Mouse (Mus musculus) cerebellum, adult 9-10 months (tissue): ENCODE results near the gene Mrps6.

ENCODE experiments used
- DNase-seq: peaks from one replicate; pipeline ENCODE4 v3.0.0; 2022

Gene Mrps6

DNA sequence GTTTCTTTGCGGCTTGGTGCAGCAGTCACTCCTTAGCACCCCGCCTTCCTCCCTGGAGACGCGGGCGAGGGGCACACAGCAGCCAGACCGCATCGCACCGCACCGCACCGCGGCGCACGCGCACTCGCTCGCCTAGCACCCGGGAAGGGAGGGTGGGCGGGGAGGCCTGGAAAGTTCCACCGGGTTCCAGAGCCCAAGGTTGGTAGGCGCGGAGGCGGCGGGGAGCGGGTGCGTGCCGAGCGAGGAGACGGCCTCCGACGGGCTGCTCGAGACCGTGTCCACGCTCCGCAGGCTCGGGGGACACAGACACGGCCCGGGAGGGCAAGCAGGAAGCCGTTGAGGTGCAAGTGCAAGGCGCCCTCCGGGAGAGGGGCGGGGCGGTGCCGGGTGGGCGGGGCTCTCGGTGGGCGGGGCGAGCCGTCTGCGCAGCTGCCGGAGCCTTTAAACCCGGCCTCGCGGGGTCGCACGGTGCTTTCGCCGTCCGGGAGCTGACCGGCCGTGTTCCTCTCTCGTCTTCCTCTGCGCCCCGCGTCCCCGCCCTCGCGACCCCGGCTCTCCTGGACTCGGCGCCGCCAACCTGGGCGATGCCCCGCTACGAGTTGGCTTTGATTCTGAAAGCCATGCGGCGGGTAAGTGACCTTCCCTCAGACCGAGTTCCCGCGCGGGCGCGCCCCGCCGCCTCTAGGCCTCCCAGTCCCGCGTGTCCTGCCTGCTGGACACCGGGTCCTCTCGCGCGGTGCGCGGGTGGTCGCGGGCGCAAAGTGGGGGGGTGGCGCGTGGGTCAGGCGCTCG, at the start of gene Mrps6, which contains the start of the genes Gm49711 and Slc5a3:
Mrps6 (plus strand) TSS at position 419 of the 792 bp plus-strand sequence.
Gm49711 (plus strand) TSS at position 465 of the 792 bp plus-strand sequence.
Slc5a3 (plus strand) TSS at position 471 of the 792 bp plus-strand sequence.
- DNase-seq, result peak; percentile 88

DNA sequence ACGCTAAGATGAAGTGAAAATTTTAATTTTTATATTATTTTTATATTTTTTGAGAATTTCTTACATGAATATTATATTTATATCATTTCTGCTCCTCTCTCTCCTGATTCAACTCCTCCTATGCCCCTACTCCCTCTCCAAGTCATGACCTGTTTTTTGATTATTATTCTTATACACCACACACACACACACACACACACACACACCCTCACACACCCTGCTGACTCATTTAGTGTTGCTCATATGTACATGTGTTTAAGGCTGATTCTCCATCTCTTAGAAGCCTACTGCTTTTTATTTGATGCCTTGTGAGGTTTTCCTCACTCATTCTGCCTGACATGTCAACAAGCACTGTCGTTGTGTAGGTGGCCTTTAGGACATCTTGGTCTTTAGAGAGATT, 48.5 kb upstream of the Mrps6 start:
- DNase-seq, result no peak

- no peak for DNase-seq
These were observed 41.3 kb upstream of the Mrps6 start for GRCm38 (mm10) chr16:92016792-92017191.

DNA sequence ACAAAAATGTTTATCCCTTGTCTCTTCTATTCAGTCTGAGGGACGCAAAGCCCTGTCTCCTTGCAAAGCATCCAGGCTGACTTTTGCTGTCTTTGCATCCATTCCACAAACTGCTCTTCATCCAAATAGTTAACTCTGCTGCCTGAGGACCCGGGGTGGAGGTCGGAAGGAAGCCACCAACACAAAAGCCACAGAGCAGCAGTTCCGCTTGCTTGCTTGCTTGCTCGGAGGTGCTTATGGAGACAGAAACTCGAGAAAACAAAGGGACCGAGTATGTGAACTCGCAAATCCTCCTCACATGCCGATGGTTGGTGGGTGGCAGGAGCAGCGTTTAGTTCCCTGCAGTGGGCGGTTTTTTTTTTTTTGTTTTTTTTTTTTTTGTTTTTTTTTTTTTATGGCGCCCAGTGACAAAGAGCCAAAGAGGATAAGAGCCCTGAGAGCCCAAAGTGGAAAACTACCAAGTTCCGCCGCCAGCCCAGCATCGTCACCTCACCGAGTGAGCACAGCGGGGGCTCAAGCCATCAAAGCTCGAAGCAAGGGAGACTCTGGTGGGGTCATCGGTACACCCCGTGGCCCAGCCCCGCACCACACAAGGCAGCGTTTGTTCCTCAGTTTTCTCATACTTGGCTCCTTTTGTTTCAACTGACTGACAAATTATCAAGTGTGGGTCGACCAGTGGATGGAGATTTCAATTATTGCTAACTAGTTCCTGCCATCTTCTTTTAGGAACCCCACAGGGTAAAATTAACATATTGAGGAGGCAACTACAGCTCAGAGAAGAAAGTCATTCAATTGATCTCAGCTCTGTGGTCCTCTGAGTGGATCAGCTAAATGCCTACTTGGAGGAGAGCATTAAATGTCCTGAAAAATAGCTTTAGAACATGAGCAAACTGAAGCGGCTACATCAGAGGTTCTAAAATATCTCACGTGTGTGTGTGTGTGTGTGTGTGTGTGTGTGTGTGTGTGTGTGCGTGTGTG, 38.6 kb upstream of the Mrps6 start:
- peak; percentile 8 for DNase-seq

GRCm38 (mm10) chr16:92021656-92022400, 36.2 kb upstream of the Mrps6 start:
- no peak for DNase-seq

DNA sequence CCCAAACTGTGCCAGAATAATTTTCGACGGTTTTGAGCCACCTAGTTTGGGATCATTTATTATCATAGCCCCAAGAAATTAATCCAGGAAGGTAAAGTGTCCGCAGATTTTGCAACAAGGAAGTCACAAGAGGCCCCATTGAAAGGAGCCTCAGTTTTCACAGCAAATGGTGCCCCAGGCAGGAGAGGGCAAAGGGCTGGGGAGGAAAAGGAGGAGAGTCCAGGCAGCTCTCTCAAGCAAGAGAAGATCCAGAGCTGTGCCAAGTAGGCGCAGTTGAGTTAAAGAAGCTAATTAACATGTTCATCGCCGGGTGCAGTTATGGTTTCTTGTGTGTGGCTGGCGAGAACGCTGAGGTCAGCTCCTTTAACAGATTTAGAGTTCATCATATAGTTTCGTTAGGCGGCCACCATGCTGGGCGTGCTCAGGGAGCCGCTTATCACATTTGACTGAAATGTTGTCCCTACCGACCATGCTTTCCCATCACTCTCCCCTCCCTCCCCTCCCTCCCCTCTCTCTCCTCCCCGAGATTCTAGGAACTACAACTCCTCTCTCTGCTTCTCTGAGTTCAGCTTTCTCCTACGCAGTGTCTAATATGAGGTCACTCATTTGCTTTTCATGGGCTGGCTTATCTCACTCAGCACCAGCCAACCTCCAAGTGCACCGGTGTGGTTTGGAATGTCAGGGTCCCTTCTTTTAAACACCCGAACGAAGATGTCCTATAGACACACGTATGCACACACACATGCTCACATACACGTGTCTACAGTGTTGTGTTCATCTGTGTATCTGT, 35.4 kb upstream of the Mrps6 start:
- DNase-seq, result no peak

- no peak for DNase-seq
These were observed 24.8 kb upstream of the Mrps6 start for GRCm38 (mm10) chr16:92033286-92033685.

GRCm38 (mm10) chr16:92034676-92035075, 23.4 kb upstream of the Mrps6 start:
- DNase-seq, result no peak

- no peak for DNase-seq
These were observed 21.4 kb upstream of the Mrps6 start for GRCm38 (mm10) chr16:92036701-92037100.

- no peak for DNase-seq
These were observed 20.0 kb upstream of the Mrps6 start for GRCm38 (mm10) chr16:92037891-92038607.

GRCm38 (mm10) chr16:92039421-92039820, 18.6 kb upstream of the Mrps6 start:
- no peak for DNase-seq

GRCm38 (mm10) chr16:92039966-92040365, 18.1 kb upstream of the Mrps6 start:
- no peak for DNase-seq

DNA sequence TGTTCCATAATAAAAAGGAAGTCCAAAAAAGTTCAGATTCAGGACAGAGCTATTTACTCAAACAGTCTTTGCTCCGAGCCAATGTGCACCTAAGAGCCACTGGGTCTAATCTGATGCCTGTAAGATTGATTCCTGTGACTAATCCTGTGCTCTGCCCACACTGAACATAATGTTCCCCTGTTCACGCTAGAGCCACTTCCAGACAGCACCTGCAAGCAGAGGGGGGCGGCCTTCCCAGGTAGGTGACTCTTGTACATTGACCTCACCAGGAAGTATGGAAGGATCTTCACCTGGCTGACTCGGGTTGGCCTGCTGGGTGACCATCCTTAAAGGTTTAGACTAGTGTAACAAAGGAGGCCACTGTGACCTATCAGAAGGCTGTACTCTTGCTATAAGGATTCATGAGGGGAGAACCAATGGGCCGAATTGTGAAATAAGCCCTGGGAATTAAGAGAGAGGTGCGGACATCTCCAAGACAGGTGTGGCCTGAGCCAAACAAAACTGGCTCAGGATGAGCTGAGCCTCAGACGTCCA, 6.2 kb upstream of the Mrps6 start:
- DNase-seq, result no peak

- no peak for DNase-seq
These were observed 5.5 kb upstream of the Mrps6 start for GRCm38 (mm10) chr16:92052569-92052968.

DNA sequence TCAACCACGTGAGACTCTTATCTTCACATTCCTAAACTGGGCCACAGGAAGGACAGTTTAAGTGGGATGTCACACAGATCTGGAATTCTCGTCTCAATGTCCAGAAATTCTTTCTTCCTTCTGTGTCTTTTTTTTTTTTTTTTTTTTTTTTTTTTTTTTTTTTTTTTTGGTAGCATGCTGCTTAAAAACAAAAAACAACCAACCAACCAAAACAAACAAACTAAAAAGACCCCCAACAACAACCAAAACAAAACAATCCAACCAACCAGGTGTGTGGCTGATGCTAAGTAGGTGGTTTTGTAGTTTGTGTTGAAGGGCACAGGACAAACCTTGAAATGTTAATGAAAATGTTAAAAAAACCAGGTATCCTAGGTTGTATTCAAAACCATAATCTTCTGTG, 1.4 kb upstream of the Mrps6 start:
- DNase-seq, result no peak

GRCm38 (mm10) chr16:92057456-92057851, 616 bp upstream of the Mrps6 start:
- no peak for DNase-seq

DNA sequence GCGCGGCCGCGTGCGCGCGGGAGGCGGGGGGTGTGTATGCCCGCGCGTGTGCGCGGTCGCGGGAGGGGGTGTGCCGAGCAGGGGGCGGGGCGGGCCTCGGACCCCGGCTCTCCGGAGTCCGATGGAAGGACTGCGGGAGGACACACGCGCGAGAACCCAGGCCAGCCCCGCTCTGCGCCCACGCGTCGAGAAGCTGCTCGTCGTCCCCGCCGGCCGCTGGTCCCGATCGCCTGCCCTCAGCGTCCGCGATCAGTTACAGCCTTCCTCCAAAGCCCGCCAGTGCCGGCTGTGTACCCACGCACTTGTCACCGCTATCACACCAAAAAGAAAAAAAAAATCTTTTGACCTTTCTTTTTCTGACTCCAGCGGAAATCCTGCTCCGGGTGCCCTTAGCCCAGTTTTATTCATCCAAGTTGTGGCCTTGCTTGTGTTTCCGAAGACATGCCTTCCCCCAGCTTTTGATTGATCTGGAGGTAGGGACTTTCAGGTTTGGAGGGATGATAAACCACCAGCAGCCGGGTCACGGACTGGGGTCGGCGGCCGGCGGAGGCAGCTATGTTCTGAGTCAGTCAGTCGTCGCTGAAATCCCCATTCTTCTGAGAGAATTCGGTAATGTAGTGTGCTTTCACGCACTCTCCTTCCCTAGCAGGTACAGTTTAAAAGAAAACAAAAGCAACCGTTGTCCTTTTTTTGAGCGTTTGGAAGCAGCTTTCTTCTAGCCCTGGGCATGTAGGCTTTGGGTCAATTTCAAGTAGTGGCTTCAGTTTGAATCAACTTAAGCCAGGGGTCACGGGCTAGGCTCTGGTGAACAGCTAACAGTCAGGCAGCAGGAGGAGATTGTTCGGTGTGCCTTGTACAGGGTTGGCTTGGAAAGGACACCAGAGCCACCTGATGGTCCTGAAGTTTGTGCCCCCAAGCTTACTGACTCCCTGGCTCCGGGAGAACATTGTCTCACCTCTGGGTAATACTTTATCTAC, 862 bp downstream of the Mrps6 start:
- DNase-seq, result no peak

GRCm38 (mm10) chr16:92060213-92060612, 2.1 kb downstream of the Mrps6 start:
- DNase-seq, result no peak

DNA sequence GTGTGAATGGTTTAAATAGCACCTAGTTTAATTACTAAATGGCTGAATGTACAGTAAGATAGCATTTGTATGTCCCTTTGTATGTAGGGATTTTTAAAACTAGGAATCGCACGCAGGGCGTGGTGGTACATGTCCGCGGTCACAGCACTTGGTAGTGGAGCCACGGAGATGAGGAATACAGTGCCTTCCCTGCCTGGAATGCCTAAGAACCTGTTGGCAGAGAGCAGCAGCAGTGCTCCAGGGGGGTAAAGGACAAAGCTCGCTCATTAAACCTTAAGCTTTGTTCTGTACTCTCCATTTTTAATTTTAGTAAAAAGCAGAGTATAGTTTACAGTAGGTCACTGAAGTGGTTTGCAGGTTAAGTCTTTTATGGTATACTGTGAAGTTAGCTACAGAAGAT, 3.5 kb downstream of the Mrps6 start:
- no peak for DNase-seq

- no peak for DNase-seq
These were observed 4.8 kb downstream of the Mrps6 start for GRCm38 (mm10) chr16:92062832-92063231.
